Mouse (Mus musculus) CH12F3 (cell line): ENCODE measurements around the gene Dync1li1.
"Not testable (repeated sequence)": the region's sequence is repeated elsewhere in the genome, so short reads cannot be mapped to it uniquely, and the experiment has no call there.

ENCODE experiments used
- in situ Hi-C: fragments of 300-500 bp; cut with MboI; formaldehyde crosslinking; loops from 2 replicates; pipeline ENCODE4 v1.14.3; 2020; ENCODE audit warnings: low sequenced_read_pairs

The Dync1li1 gene

DNA sequence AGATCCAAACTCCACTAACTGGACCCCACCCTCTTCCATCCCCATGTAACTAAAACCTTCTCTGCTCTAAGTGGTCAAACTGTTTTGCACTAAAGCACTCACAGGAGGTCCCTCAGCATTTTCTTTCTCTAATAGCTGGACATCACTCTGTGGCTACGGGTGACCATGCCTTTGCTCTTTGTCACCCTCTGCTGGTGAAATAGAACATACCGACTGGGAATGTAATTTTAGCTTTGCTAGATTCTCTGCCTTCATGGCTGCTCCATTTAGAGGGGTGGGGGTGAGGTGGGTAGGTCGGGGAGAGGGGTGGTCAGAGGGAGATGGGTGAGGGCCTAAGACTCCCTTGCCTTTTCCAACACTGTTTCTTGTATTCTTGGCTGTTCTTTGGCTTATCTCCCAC, 38.7 kb downstream of the Dync1li1 start:
- in situ Hi-C loops, result no loop called here

DNA sequence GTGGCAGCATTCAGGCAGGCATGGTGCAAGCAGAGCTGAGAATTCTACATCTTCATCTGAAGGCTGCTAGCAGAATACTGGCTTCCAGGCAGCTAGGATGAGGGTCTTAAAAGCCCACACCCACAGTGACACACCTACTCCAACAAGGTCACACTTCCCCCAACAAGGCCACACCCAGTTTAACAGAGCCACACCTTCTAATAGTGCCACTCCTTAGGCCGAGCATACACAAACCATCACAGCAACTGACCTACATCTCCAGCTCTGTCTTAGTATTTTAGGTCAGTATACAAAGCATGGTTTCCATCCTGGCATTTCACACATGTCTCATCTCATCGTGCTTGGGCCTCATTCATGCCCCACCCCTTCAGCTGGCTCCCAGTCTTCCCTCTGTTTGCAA, 39.8 kb downstream of the Dync1li1 start:
- in situ Hi-C loops, result not testable (repeated sequence)

DNA sequence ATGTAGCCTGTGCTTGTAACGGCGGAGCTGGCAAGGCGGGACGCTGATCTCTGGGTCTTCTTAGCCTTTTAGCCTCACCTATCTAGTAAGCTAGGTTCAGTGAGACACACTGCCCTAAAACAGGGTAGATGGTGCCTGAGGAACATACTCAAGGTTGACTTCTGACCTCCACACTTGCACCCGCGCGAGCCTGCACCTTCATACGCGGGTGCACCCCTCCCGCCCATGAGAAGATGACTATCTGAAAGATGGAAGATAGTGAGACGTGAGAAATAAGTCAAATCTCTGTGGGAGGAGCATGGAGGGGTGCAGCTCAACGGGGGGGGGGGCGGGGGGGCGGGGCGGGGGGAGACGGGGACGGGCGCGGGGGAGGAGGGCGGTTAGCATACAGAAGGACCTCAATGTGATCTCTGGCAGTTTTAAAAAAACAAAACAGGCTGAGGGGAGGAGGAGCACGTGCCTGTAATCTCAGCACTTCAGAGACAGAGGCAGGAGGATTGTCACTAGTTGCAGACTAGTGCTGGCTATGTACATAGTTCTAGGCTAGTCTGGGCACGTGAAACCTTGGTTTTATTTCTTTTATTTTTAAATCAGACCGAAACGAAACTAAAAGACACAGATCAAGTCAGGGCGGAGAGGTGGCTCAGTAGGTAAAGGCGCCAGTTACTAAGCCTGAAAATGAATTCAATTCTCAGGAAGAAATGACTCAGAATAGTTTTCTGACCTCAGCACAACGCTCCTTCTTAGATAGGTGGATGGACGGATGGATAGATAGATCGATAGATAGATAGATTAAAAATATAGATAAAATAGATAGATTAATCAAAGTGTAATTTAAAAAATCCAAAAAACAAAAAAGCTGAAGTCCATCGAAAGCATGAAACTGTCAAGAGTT, 41.6 kb downstream of the Dync1li1 start:
- in situ Hi-C loops, result no loop called here

DNA sequence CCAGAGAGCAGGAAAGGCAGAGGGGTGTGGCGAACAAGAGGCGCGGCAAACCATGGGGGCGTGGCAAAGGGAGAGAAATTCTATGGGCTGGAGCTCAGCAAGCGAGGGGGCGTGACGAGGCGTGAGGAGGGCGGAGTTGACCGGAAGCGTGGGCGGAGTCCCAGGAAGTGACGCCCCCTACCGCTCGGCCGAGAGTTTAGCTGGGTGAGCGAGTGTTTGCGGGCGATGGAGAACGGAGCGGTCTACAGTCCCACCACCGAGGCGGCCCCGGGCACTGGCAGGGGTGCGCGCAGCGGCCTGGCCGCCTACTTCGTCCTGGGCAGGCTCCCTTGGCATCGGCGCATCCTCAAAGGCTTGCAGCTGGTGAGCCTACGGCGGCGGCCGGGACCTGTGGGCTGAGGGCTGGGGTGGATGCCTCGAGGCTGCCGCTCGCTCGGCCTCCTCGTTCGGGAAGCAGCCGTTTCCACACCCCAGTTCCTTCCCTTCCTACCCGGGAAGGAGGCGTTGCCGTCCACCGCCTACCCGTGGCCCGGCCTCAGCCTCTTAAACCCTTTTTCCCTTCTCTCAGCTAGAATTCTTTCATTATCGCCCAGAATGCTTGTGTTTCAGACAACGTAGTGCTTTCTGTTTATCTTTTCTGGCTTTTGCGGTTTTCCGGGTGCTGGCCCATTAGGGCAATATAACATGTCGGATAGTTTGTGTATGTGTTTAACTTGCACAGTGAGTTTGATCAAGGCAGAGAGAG, 42.6 kb downstream of the Dync1li1 start, which contains the start of gene Cmtm6:
Gene Cmtm6 (plus strand): TSS at position 106 of the 745 bp plus-strand sequence.
- in situ Hi-C loops, result no loop called here

DNA sequence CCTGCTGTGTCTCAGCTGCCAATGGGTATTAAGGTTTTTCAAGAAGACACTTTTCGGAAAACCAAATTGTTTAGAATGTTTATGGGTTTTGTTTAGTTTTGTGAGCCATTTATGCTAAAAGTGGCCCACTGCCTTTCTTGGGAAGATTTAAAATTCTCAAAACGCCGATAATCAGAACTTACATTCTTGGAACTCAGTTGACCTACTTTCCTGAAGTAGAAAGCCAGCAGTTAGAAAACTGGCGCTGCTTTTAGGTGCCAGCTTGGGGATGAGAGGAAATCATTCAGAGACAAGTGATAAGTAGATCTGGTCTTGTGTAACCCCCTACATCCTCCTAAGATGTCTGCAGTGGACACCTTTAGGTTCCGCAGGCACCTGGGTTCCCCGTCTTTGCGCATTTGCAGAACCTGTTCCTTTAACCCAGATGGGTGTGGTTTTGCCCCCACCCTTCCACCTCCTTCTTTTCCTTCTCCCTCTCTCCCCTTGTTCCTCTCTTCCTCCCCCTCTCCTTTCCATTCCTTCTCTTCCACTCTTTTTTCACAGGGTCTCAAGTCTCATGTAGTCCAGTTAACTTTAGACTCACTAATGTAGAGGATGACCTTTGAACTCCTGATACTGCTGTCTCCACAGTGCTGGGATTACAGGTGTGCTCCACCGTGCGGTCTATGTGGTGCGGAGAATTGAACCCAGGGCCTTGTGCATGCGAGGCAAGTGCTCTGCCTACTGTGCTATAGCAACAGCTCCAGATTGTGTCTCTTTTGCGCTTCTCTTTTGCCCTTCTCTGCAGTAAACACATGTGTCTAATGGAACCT, 43.5 kb downstream of the Dync1li1 start:
- in situ Hi-C loops, result no loop called here

DNA sequence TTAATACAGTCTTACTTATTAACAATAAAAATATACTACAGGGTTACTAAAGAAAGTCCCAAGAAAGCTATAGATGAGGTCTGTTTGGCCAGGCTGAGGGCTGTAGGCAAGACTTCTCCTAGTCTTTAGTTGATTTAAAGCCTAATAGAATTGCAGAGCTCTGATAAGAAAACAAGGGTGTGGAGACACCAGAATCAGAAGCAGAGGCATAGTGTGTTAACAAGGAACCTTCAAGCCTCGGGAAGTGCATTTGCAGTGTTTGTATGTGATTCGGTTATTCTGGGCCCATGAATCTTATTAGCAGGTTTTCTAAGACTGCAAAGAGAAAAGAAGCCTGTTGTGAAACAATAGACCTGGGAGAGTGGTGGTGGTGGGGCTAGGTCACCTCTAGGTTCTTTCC, 44.6 kb downstream of the Dync1li1 start:
- in situ Hi-C loops, result no loop called here

DNA sequence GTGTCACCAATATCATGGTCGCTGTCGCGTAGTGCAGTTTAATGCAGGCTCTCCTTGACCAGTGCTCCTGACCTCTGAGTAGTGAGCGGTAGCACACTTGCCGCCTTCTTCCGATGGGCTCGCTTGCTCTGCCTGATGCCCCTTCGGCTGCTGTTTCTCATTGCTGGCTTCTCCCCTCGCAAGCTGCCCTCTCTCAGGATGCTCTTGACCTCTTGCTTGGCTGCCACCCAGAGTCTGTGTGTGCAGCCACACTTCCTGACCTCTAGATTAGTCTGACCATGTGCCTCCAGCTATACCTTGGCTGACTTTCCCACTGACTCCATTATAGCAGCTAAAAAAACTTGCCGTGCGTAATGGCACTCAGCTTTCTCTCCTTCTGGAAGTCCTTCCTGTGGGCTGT, 47.9 kb downstream of the Dync1li1 start:
- in situ Hi-C loops, result no loop called here

DNA sequence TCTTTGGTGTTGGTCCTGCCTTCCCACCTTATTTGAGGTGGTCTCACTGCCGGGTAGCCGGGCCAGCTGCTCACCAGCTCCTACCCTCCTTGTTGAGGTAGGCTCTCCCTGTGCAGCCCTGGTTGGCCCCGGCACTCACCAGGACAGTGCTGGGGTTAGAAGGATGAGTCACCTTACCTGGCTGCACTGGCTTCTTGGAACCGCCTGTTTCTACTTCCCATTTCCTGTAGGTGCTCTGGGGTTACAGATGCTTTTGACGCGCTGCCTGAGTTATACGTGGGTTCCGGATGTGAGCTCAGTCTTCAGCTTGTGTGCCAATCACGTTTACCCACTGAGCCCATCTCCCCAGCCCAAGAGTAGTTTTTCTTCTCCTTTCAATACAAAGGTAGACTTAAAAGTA, 51.7 kb downstream of the Dync1li1 start:
- in situ Hi-C loops, result no loop called here

DNA sequence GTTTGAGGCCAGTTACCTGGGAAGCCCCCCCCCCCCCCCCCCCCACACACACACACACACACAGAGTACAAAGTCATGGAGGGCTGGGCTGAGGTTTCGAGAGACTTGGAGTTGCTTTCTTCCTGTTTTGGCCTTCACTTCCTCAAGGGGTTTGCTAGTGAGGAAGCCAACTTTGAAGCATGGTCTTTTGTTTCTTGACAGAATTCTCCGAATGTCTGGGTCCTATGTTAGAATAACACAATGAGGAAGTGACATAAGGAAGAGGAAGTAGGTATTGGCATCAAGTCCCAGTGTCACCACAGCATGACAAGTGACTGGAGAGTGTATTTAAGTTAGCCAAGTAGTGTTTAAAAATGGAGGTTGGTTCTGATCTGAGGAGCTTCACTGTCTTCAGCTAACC, 54.1 kb downstream of the Dync1li1 start:
- in situ Hi-C loops, result no loop called here

DNA sequence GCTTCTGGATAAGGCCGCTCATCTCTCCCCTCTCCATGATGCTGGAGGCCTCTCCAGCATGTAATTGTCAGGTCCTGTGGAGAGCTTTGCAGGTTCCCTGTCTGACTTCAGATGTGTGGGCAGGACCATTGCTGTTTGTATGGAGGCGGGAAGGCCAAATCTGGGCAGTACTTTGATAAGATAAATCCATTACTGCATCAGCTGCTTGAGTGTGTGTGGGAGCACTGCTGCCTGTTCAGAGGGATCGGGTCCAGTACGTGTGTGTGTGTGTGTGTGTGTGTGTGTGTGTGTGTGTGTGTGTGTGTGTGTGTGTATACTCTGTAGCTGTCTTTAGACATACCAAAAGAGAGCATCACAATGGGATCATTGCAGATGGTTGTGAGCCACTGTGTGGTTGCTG, 56.6 kb downstream of the Dync1li1 start:
- in situ Hi-C loops, result no loop called here

DNA sequence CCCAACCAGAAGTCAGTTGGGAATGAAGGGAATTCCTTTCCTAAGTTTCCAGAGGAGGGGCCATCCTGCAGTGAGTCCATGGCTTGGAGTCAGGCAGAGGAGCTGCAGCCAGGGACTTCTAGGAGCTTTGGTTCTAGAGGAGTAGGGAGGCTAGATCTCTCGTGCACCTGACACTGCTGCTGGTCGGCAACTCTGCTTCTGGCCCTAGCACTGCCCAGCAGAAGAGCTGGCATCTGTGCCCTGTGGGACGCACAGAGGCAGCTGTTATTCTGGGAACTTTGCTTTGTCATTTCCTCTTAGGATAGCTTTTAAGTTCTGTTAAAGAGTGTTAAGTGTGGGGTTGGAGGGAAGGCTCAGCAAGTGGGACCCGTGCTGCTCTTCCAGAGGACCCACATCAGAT, 57.1 kb downstream of the Dync1li1 start:
- in situ Hi-C loops, result no loop called here

DNA sequence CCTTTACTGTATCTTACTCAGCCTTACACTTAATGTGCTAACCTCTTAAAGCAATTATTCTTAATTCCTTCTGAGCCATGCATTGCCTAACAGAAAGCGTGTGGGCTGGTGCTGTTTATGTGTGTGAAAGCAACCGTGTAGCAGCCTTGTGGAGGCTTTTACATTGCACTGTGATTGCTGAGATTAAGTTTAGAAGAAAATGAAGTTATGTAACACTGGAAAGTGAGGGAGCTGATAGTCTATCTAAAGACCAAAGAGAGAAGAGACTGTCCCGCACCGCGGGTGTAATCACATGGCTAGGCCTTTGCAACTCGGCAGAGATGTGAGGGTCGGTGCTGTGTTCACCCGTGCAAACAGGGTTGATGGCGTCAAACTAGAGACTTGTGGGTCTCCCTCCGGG, 58.4 kb downstream of the Dync1li1 start:
- in situ Hi-C loops, result no loop called here

DNA sequence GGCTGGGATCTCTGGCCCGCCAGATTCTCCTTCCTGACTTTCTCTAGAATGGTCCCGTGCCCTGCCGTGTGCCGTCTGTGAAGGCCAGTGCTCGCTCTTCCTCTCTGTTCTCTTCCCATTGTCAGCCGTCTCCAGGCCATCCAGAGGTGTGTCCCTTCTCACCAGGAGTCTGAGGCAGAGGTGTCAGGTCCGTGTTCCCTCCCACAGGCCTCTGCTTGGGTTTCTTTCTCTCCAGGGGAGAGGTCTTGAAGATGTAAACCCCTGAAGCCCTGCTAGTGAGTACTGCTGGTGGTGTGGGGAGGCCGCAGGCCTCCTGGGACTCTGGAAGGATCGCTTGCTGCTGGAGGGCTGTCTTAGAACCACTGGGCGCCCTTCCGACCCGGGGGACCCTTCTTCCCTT, 58.9 kb downstream of the Dync1li1 start:
- in situ Hi-C loops, result no loop called here

DNA sequence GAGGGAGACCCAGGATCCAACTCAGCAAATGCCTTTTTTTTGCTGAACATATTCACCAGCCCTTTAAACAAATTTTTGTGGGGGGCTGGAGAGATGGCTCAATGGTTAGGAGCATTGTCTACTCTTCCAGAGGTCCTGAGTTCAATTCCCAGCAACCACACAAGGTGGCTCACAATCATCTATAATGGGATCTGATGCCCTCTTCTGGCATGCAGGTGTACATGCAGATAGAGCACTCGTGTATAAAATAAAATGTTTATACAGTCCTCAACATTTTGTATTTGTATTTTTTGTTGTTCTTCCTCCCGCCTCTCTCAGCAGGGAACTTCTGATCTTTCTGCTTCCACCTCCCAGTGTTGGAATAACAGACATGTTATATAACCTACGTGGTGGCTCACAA, 63.0 kb downstream of the Dync1li1 start:
- in situ Hi-C loops, result no loop called here

DNA sequence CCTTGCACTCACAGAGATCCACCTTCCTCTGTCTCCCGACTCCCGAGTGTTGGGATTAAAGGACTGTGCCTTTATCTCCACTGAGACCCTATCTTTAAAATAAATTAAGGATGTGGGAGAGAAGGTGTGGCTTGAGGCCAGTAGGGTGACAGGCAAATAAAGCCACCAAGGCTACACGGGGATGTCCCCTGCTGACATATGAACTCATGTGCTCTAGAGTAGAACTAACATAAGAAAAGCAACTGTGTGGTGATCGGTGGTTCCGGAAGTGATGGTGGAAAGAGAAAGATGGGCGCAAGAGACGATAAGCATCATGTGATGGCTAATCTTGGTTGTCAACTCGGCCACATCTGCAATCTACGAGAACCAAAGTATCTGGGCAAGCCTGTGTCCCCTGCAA, 63.7 kb downstream of the Dync1li1 start:
- in situ Hi-C loops, result no loop called here

DNA sequence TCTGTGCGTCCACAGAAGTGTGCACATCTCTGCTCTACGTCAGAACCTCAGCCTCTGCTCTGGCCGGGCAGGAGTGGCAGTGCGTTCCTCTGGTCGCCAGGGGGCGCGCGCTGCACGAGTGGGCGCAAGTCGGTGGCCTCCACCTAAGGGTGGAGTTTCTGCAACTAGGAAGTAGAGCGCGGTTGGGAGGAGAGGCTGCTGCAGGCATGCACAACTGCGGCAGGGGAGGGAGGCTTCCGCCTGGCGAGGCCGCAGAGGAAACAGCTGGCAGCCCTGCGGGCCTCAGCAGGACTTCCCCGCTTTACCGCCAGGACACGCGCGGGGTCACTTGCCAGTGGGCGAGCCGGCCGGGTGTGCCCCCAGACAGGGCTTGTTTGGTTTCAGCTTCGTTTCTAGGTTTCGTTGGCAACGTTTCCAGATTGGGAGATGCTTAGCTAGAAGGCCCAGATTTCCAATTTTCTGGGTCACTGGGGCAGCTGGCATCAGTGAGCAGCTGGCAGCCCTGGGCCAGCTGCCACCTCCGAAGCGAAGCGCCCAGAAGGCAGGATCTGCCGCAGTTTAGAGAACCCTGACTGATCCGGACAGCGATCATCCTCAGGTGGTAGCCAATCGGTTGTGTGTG, 64.4 kb downstream of the Dync1li1 start:
- in situ Hi-C loops, result no loop called here

DNA sequence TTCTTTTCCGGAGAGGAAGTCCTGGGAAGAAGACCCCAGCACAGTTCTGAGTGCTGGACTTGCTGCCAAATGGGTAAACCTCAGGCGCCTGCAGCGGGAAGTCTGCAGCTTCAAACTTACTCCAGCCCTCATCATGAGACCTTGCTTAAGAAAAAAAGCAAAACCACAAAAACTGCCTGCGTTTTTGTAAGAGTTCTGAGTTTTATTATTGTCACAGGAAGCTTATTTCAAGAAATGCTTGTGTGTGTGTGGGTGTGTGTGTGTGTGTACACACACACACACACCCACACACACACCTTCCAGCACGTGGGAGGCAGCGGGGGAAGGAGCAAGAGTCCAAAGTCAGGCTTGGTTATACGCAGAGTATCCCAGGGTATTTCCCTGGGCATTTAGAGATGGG, 69.7 kb downstream of the Dync1li1 start:
- in situ Hi-C loops, result no loop called here

DNA sequence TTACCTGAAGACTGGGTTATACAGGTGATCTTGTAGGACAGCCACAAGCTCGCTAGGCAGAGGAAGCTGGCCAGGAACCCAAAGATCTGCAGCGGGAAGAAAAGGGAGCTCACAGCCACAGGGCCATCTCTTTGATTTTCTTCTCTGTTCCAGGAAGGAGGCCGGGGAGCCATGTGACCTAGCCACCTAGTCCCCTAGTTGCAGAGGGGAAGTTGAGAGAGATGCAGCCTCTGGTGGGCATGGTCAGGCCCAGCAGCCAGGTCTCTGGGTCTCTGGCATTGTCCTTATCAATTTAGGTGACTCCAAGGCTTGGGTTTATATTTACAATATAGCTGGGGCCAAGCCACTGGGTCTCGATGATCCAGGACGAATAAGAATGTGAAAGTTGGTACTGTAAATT, 70.2 kb downstream of the Dync1li1 start:
- in situ Hi-C loops, result no loop called here

DNA sequence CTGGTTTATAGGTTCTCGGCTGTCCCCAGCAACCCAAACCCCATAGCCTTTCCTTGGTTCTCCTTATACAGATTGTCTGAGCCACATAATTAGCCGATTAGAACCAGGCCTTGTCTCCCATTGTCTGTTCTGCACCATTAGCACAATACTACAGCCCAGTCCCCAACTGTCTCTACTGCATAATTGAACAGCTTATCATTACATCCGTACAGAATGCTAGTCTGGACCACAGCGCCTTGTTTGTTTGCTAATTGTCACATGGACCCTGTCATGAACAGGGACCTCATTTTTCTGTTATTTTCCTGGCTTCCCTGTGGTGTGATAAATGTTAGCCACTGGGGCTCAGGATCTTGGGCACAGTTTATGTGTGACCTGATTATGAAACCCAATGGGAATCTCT, 71.3 kb downstream of the Dync1li1 start:
- in situ Hi-C loops, result no loop called here

DNA sequence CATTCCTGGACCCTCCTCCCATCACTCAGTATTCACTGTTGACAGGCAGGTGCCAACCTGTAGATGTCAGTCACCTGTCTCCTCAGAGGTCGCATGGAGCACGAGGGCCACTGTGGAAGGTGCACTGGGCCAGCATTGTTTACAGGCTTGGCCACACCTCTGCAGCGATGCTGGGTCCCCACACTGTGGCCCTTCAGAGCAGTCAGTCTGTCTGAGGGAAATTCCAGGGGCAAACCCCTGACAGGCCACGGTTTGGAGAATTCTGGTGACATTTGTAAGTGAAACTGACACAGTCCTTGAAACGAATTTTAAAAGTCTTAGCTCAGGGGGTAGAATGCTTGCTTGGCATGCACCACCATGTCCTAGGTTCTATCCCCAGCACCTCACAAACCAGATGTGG, 71.8 kb downstream of the Dync1li1 start:
- in situ Hi-C loops, result no loop called here

DNA sequence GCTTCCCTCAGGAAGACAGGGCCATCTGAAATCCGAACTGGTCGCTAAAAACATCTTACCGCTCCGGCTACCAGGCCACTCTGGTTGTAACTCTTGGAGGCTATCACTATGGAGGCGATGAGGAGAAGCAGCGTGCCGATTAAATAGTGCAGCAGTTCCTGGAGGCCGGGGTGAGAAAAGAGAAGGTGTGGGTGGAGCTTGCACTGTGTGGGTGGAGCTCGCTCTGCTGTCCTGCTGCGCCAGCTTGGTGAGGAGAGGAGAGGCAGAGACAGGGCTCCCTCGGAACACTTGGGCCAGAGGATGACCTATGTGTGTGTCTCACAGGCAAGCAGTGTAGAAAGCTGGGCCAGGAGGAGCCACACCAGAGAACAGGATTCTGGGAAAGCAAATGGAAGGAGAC, 73.3 kb downstream of the Dync1li1 start:
- in situ Hi-C loops, result no loop called here
